Mouse (Mus musculus): ENCODE results near the gene Mapk1.

DNA sequence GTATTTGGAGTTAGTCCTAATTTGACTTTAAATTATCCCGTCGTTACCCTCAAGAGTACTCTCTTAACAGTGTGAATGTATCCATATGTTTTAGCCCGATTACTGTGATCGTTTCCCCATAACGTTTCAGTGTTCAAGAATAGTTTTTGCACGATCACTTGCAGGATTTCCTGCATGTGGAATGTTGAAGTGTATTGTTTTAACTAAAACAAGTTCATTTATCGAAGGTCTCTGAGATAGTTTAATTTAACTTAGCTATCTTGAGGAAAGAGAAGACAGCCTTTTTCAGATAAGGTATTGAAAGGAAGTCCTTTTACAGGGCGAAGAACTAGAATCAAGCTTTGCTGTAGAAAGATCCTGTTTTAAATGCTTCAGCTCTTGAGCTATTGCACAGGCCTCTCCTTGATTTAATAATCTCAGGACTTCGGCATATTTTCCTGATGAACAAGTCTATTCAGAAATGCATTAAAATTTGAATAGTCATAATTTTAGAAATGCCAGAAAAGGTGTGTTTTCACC, 1.3 kb downstream of the Mapk1 start:
- TF ChIP-seq CTCF (IDR thresholded peaks at IDR 0.05; ENCODE audit: low read depth, low read length), result no peak
- TF ChIP-seq POLR2A (IDR thresholded peaks at IDR 0.05; ENCODE audit: extremely low read depth, insufficient read depth, low read length), result no peak

Data from liver, adult 2 months (tissue).